Mouse (Mus musculus): ENCODE data around the gene Prkg1. TPM values are rescaled to one million over a fixed set of nuclear protein-coding genes. Genes with fewer than 3 reads are reported as not detected.
A peak's percentile ranks its signal among the peaks of the same experiment; 100 is the strongest.

Prkg1 gene
- polyA plus RNA-seq, 1 experiment from 2014 or later = 12.0 TPM

DNA sequence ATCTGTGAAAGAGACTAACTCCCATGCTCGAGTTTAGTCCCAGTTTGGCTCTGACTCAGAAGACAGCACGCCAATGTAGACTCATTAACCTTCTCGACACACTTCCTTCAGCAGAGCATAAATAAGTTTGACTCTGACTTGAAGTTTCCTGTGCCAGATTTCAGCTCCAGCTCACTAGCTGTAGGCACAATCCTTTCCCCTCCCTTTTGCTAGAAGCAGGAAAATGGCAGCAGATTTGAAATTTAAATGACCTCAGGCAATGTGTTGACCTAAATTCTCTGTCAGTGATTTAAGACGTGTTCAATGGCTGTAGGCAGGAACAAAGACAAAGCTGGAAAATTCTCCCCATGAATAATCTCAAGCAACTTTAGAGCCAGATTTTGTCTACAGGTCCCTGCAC, 650.1 kb downstream of the Prkg1 start:
- H3K9me3 ChIP-seq = no peaks in the 10 kb centered on the region
- DNase-seq (ENCODE audit: low spot score) = no peak
- WGBS = 72% methylated on average over 4 of the region's 4 CpGs
- H3K27me3 ChIP-seq (ENCODE audit: insufficient read depth, poor library complexity, severe bottlenecking) = no peaks in the 10 kb centered on the region
- H3K36me3 ChIP-seq = no peaks in the 10 kb centered on the region
- H3K4me1 ChIP-seq = no peaks in the 10 kb centered on the region
- H3K27ac ChIP-seq = no peak overlapping the region
- no peak overlapping the region for H3K4me3 ChIP-seq

GRCm38 (mm10) chr19:31106835-31107554, 657.8 kb downstream of the Prkg1 start:
- Histone ChIP-seq H3K4me3 (no peak overlapping the region), H3K36me3 (no peaks in the 10 kb centered on the region), H3K27me3 (ENCODE audit: insufficient read depth, poor library complexity, severe bottlenecking) (no peaks in the 10 kb centered on the region), H3K27ac (0 out of 2 replicates have a peak overlapping the region, but pooled peaks have one; percentile 22), H3K4me1 (peaks cover 20% of the 10 kb centered on the region), H3K9me3 (no peaks in the 10 kb centered on the region)
- WGBS = 15% methylated on average over 9 of the region's 9 CpGs
- DNase-seq (ENCODE audit: low spot score) = no peak

DNA sequence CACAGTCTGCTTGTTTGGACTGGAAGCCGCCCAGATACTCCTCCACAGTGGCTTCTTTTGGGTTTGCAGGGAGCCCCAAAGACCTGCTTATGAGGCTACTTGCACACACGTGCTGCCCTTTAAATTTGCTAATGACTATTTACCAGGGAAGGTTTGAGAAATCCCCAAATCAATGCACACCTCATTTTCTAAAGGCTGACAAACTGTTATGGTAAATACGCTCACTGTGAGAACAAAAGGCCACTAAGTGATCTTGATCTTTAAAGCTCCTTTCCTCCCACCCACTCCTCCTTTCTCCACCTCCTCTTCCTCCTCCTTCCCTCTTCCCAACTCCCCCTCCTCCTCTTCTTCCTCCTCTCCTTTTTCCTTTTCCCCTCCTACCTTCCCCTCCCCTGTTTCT, 658.8 kb downstream of the Prkg1 start:
- Histone ChIP-seq H3K36me3 (no peaks in the 10 kb centered on the region), H3K9me3 (no peaks in the 10 kb centered on the region), H3K27me3 (ENCODE audit: insufficient read depth, poor library complexity, severe bottlenecking) (no peaks in the 10 kb centered on the region), H3K4me1 (peaks cover 20% of the 10 kb centered on the region), H3K4me3 (no peak overlapping the region), H3K27ac (no peak overlapping the region)
- WGBS = 41% methylated on average over 3 of the region's 3 CpGs
- no peak for DNase-seq (ENCODE audit: low spot score)

GRCm38 (mm10) chr19:31104764-31105163, 660.1 kb downstream of the Prkg1 start:
- no peak overlapping the region for H3K4me3 ChIP-seq
- WGBS = 67% methylated on average over 6 of the region's 6 CpGs
- H3K4me1 ChIP-seq = peaks cover 20% of the 10 kb centered on the region
- H3K9me3 ChIP-seq = no peaks in the 10 kb centered on the region
- no peaks in the 10 kb centered on the region for H3K27me3 ChIP-seq (ENCODE audit: insufficient read depth, poor library complexity, severe bottlenecking)
- H3K27ac ChIP-seq = no peak overlapping the region
- DNase-seq (ENCODE audit: low spot score) = no peak
- no peaks in the 10 kb centered on the region for H3K36me3 ChIP-seq

GRCm38 (mm10) chr19:31099369-31099768, 665.5 kb downstream of the Prkg1 start:
- 33% methylated on average over 3 of the region's 3 CpGs for WGBS

GRCm38 (mm10) chr19:31097857-31098256, 667.0 kb downstream of the Prkg1 start:
- H3K4me3 ChIP-seq = no peak overlapping the region
- no peak overlapping the region for H3K27ac ChIP-seq
- WGBS = 57% methylated on average over 3 of the region's 3 CpGs

More at GRCm38 (mm10) chr19:31099369-31099768, 665.5 kb downstream of the Prkg1 start:
- Histone ChIP-seq H3K27ac (no peak overlapping the region), H3K4me3 (no peak overlapping the region), H3K9me3 (no peaks in the 10 kb centered on the region), H3K27me3 (ENCODE audit: insufficient read depth, poor library complexity, severe bottlenecking) (no peaks in the 10 kb centered on the region), H3K4me1 (peaks cover 5% of the 10 kb centered on the region; the same call in 1 of the 2 replicates), H3K36me3 (no peaks in the 10 kb centered on the region)
- no peak for DNase-seq (ENCODE audit: low spot score)

DNA sequence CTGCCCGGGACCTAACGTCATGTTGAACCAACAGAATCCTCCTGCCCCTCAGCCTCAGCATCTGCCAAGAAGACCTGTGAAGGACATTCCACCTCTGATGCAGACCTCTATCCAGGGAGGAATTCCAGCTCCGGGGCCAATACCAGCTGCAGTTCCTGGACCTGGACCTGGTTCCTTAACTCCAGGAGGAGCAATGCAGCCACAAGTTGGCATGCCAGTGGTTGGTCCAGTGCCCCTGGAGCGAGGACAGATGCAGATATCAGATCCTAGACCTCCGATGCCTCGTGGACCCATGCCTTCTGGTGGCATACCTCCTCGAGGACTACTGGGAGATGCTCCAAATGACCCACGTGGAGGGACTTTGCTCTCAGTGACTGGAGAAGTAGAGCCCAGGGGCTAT, 681.1 kb downstream of the Prkg1 start:
- H3K27me3 ChIP-seq (ENCODE audit: insufficient read depth, poor library complexity, severe bottlenecking) = no peaks in the 10 kb centered on the region
- peak overlapping the region; percentile 93; the same call in 1 of the 2 replicates for H3K27ac ChIP-seq
- DNase-seq (ENCODE audit: low spot score) = no peak
- peaks cover 38% of the 10 kb centered on the region for H3K36me3 ChIP-seq
- peak overlapping the region; percentile 85 for H3K4me3 ChIP-seq
- no peaks in the 10 kb centered on the region for H3K9me3 ChIP-seq
- 96% methylated on average over 8 of the region's 8 CpGs for WGBS
- H3K4me1 ChIP-seq = peaks cover 18% of the 10 kb centered on the region

More at GRCm38 (mm10) chr19:31097857-31098256, 667.0 kb downstream of the Prkg1 start:
- Histone ChIP-seq H3K9me3 (no peaks in the 10 kb centered on the region), H3K4me1 (peaks cover 5% of the 10 kb centered on the region; the same call in 1 of the 2 replicates), H3K36me3 (no peaks in the 10 kb centered on the region), H3K27me3 (ENCODE audit: insufficient read depth, poor library complexity, severe bottlenecking) (no peaks in the 10 kb centered on the region)
- DNase-seq (ENCODE audit: low spot score) = no peak

DNA sequence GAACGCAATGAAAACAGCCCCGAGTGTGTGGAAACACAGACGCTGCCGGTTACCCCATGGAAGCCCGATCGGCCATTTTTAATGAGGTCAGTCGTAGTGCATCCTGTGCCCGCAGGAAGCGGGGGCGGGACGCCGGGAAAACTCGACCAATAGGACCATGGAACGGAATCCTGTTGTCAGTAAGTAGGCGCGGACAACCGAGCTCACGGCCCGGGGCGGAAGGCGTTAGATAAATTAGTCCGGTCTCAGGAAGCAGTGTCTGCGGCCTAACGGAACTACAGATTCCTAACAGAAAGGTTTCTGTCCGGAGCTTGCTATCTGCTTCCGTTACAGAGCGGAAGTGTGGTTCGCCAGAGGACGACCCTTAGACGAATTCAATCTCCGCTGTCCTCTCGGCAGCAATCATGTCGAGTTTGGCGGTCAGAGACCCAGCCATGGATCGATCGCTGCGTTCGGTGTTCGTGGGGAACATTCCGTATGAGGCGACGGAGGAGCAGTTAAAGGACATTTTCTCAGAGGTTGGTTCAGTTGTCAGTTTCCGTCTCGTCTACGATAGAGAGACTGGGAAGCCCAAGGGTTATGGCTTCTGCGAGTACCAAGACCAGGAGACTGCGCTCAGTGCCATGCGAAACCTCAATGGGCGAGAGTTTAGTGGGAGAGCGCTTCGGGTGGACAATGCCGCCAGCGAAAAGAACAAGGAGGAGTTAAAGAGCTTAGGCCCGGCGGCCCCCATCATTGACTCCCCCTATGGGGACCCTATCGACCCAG, 682.0 kb downstream of the Prkg1 start, which contains the start of gene Cstf2t:
Cstf2t (plus strand) TSS at position 176 of the 768 bp plus-strand sequence.
- Histone ChIP-seq H3K36me3 (peaks cover 38% of the 10 kb centered on the region), H3K9me3 (no peaks in the 10 kb centered on the region), H3K4me3 (peak within 1 kb of the TSS; percentile 85), H3K27me3 (ENCODE audit: insufficient read depth, poor library complexity, severe bottlenecking) (no peaks in the 10 kb centered on the region), H3K4me1 (peaks cover 18% of the 10 kb centered on the region), H3K27ac (peak within 1 kb of the TSS; percentile 93)
- 2% methylated on average over 56 of the region's 56 CpGs for WGBS
- DNase-seq (ENCODE audit: low spot score) = peak; percentile 99

GRCm38 (mm10) chr19:31082226-31082625, 682.6 kb downstream of the Prkg1 start:
- H3K27ac ChIP-seq = peak overlapping the region; percentile 93
- 16% methylated on average over 7 of the region's 7 CpGs for WGBS

DNA sequence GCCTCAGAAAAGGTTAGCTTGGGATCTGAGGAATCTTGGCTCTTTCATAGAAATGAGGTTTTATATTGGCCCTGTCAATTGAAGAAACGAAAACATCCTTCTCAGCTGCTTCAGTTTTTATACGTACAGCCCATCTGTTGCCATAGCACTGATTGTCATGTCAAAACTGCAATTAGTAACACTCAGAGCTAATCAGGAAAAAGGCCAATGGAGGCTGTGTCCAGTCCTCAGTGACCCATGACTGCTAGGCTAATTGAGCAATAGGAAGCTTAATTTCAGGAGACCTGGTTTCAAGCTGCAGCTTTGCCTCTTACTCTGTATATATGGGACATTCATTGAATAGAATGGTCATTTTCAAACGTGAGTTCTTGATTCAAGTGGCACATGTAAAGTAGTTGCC, 686.6 kb downstream of the Prkg1 start:
- no peak for DNase-seq (ENCODE audit: low spot score)
- 71% methylated on average over 3 of the region's 3 CpGs for WGBS
- Histone ChIP-seq H3K27me3 (ENCODE audit: insufficient read depth, poor library complexity, severe bottlenecking) (no peaks in the 10 kb centered on the region), H3K9me3 (no peaks in the 10 kb centered on the region), H3K27ac (no peak overlapping the region), H3K36me3 (no peaks in the 10 kb centered on the region), H3K4me3 (no peak overlapping the region), H3K4me1 (peaks cover 9% of the 10 kb centered on the region; the same call in 1 of the 2 replicates)

More at GRCm38 (mm10) chr19:31082226-31082625, 682.6 kb downstream of the Prkg1 start:
- Histone ChIP-seq H3K4me1 (peaks cover 18% of the 10 kb centered on the region), H3K36me3 (peaks cover 34% of the 10 kb centered on the region), H3K27me3 (ENCODE audit: insufficient read depth, poor library complexity, severe bottlenecking) (no peaks in the 10 kb centered on the region), H3K9me3 (no peaks in the 10 kb centered on the region), H3K4me3 (peak overlapping the region; percentile 85)
- no peak for DNase-seq (ENCODE audit: low spot score)

- no peak overlapping the region for H3K4me3 ChIP-seq
- H3K27ac ChIP-seq = no peak overlapping the region
- DNase-seq (ENCODE audit: low spot score) = no peak
- no peaks in the 10 kb centered on the region for H3K9me3 ChIP-seq
- 80% methylated on average over 4 of the region's 4 CpGs for WGBS
- H3K4me1 ChIP-seq = peaks cover 9% of the 10 kb centered on the region; the same call in 1 of the 2 replicates
- no peaks in the 10 kb centered on the region for H3K36me3 ChIP-seq
- H3K27me3 ChIP-seq (ENCODE audit: insufficient read depth, poor library complexity, severe bottlenecking) = no peaks in the 10 kb centered on the region
These were observed 688.7 kb downstream of the Prkg1 start for GRCm38 (mm10) chr19:31076106-31076505.

- H3K9me3 ChIP-seq = no peaks in the 10 kb centered on the region
- H3K27me3 ChIP-seq (ENCODE audit: insufficient read depth, poor library complexity, severe bottlenecking) = no peaks in the 10 kb centered on the region
- no peak for DNase-seq (ENCODE audit: low spot score)
- H3K27ac ChIP-seq = peak overlapping the region; percentile 76
- H3K36me3 ChIP-seq = no peaks in the 10 kb centered on the region
- peak overlapping the region; percentile 33 for H3K4me3 ChIP-seq
- WGBS = 13% methylated on average over 3 of the region's 3 CpGs
- H3K4me1 ChIP-seq = peaks cover 9% of the 10 kb centered on the region; the same call in 1 of the 2 replicates
These were observed 690.1 kb downstream of the Prkg1 start for GRCm38 (mm10) chr19:31074717-31075063.

Measured in heart, embryonic 10.5 days (tissue).